Mouse (Mus musculus): ENCODE measurements at regions not wholly inside any gene's neighbourhood (a gene's known extent, or its start where the extent isn't known, plus 50 kb on each side); places are given as distances from the start of the nearest gene placed in this dataset.

- Histone ChIP-seq H3K9ac (ENCODE audit: low read depth, low read length) (no peak overlapping the region), H3K36me3 (ENCODE audit: control insufficient read depth, insufficient read depth, low read length) (no peaks in the 10 kb centered on the region), H3K4me2 (no peak overlapping the region), H3K4me3 (ENCODE audit: low read depth, low read length) (no peak overlapping the region), H3K9me3 (replicated peaks; ENCODE audit: control insufficient read depth, low read length) (no peaks in the 10 kb centered on the region), H3K4me1 (ENCODE audit: control insufficient read depth, insufficient read depth, low read length) (no peaks in the 10 kb centered on the region), H3K27me3 (ENCODE audit: control insufficient read depth, insufficient read depth, low read length) (no peaks in the 10 kb centered on the region), H3K27ac (ENCODE audit: low read depth, low read length) (no peak overlapping the region)
- 90% methylated on average over 2 of the region's 2 CpGs for WGBS (ENCODE audit: insufficient replicate concordance)
- ATAC-seq (replicated peaks; ENCODE audit: insufficient number of reproducible peaks, low FRiP score, low TSS enrichment): no peak
These were observed 397.9 kb upstream of the Gm765 start for GRCm38 (mm10) chr6:98740447-98740846.

DNA sequence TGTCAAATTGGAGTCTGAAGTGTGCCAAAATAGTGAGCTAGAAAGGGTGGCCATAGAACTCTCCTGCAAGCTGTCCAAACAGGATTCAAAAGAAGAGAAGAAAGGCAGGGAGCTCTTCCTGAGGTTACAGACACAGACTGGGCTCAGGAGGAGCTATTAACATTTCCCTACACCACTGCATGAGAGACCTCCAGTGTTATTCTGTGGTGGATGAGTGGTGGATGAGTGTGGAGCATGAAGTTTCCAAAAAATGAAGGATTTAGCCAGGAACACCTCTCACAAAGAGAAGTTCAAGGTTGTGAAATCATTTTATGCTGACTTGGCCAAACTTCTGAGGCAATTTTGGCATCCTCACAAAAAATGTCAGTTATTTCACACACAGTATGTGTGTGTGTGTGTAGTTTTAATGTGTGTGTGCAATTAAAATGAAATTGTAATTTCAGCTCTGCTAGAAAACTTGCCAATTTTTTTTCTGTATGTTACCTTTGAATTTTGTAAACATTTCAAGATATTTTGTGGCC is 388.5 kb upstream of the Gm765 start:
- no peak overlapping the region for H3K27ac ChIP-seq (ENCODE audit: low read depth, low read length)
- no peaks in the 10 kb centered on the region for H3K9me3 ChIP-seq (replicated peaks; ENCODE audit: control insufficient read depth, low read length)
- no peak overlapping the region for H3K9ac ChIP-seq (ENCODE audit: low read depth, low read length)
- H3K27me3 ChIP-seq (ENCODE audit: control insufficient read depth, insufficient read depth, low read length): no peaks in the 10 kb centered on the region
- H3K4me1 ChIP-seq (ENCODE audit: control insufficient read depth, insufficient read depth, low read length): peaks cover 8% of the 10 kb centered on the region
- H3K36me3 ChIP-seq (ENCODE audit: control insufficient read depth, insufficient read depth, low read length): no peaks in the 10 kb centered on the region
- no peak for ATAC-seq (replicated peaks; ENCODE audit: insufficient number of reproducible peaks, low FRiP score, low TSS enrichment)
- H3K4me3 ChIP-seq (ENCODE audit: low read depth, low read length): no peak overlapping the region
- no peak overlapping the region for H3K4me2 ChIP-seq

DNA sequence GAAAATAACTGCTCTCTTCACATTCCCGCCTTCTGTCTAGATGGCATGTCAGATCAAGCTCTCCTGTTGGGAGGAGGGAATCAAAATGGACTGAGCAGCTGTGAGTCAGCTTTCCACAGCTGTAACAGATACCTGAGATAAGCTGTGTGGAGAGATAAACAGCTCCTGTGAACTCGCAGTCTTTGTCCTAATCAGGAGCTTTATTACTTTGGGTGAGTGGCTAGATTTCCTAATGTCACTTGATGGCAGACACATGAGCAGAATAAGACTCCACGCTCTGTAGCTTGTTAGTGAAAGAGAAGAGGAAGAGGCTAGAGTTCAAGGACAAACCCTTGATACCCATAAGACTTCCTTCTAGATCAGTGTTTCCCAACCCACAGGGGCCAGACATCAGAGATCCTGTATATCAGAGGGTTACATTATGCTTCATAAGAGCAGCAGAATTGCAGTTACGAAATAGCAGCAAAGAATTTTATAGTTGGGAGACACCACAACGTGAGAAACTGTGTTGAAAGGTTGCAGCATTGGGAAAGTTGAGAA is 384.1 kb upstream of the Gm765 start:
- no peak overlapping the region for H3K4me2 ChIP-seq
- no peak overlapping the region for H3K4me3 ChIP-seq (ENCODE audit: low read depth, low read length)
- WGBS (ENCODE audit: insufficient replicate concordance): 46% methylated on average over 5 of the region's 5 CpGs
- no peak overlapping the region for H3K27ac ChIP-seq (ENCODE audit: low read depth, low read length)
- peaks cover 8% of the 10 kb centered on the region for H3K4me1 ChIP-seq (ENCODE audit: control insufficient read depth, insufficient read depth, low read length)
- no peak for ATAC-seq (replicated peaks; ENCODE audit: insufficient number of reproducible peaks, low FRiP score, low TSS enrichment)
- no peaks in the 10 kb centered on the region for H3K9me3 ChIP-seq (replicated peaks; ENCODE audit: control insufficient read depth, low read length)
- no peak overlapping the region for H3K9ac ChIP-seq (ENCODE audit: low read depth, low read length)
- H3K36me3 ChIP-seq (ENCODE audit: control insufficient read depth, insufficient read depth, low read length): no peaks in the 10 kb centered on the region
- no peaks in the 10 kb centered on the region for H3K27me3 ChIP-seq (ENCODE audit: control insufficient read depth, insufficient read depth, low read length)

DNA sequence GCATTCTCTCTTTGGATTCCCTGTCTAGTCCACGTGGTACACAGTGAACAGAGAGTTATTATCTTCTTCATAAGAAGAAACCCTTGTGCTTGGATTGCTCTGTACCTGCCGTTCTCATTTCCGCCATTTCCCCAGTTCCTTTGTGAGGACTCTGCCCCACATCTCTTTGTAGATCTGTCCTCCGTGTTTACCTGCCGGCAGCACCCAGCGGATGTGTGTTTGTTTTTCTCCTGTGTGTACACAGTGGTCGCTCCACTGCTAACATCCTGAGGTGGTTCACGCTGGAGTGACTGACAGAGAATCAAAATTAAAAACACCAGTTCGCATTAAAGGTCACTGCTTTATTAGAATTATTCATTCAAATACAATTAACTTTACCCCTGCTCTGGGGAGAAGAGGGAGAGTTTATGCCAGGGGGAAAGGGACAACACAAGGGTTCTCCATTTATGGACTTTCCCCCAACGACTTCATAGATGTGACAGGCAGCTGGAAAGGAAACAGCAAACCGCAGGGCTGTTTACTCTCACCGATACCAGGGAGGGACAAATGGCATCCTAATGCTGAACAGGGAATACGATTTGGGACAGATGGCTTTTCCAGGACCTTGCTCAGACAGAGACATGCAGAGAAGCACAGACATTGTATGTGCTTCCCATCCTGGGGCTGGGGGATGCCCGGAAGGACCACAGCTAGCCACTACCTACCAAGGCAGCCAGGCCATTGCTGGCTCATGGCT is 362.5 kb upstream of the Gm765 start:
- Histone ChIP-seq H3K27me3 (ENCODE audit: control insufficient read depth, insufficient read depth, low read length) (no peaks in the 10 kb centered on the region), H3K27ac (ENCODE audit: low read depth, low read length) (no peak overlapping the region), H3K9ac (ENCODE audit: low read depth, low read length) (no peak overlapping the region), H3K36me3 (ENCODE audit: control insufficient read depth, insufficient read depth, low read length) (no peaks in the 10 kb centered on the region), H3K4me3 (ENCODE audit: low read depth, low read length) (no peak overlapping the region), H3K4me1 (ENCODE audit: control insufficient read depth, insufficient read depth, low read length) (no peaks in the 10 kb centered on the region), H3K4me2 (no peak overlapping the region), H3K9me3 (replicated peaks; ENCODE audit: control insufficient read depth, low read length) (no peaks in the 10 kb centered on the region)
- ATAC-seq (replicated peaks; ENCODE audit: insufficient number of reproducible peaks, low FRiP score, low TSS enrichment): no peak
- 70% methylated on average over 14 of the region's 14 CpGs for WGBS (ENCODE audit: insufficient replicate concordance)

GRCm38 (mm10) chr6:98697571-98697970 is 355.0 kb upstream of the Gm765 start:
- Histone ChIP-seq H3K4me3 (ENCODE audit: low read depth, low read length) (no peak overlapping the region), H3K27ac (ENCODE audit: low read depth, low read length) (no peak overlapping the region), H3K4me2 (no peak overlapping the region), H3K27me3 (ENCODE audit: control insufficient read depth, insufficient read depth, low read length) (no peaks in the 10 kb centered on the region), H3K36me3 (ENCODE audit: control insufficient read depth, insufficient read depth, low read length) (no peaks in the 10 kb centered on the region), H3K9me3 (replicated peaks; ENCODE audit: control insufficient read depth, low read length) (no peaks in the 10 kb centered on the region), H3K9ac (ENCODE audit: low read depth, low read length) (no peak overlapping the region), H3K4me1 (ENCODE audit: control insufficient read depth, insufficient read depth, low read length) (no peaks in the 10 kb centered on the region)
- 79% methylated on average over 7 of the region's 7 CpGs for WGBS (ENCODE audit: insufficient replicate concordance)
- ATAC-seq (replicated peaks; ENCODE audit: insufficient number of reproducible peaks, low FRiP score, low TSS enrichment): no peak

GRCm38 (mm10) chr6:98693411-98693810 is 350.9 kb upstream of the Gm765 start:
- no peaks in the 10 kb centered on the region for H3K27me3 ChIP-seq (ENCODE audit: control insufficient read depth, insufficient read depth, low read length)
- WGBS (ENCODE audit: insufficient replicate concordance): 78% methylated on average over 8 of the region's 8 CpGs
- no peaks in the 10 kb centered on the region for H3K9me3 ChIP-seq (replicated peaks; ENCODE audit: control insufficient read depth, low read length)
- no peak for ATAC-seq (replicated peaks; ENCODE audit: insufficient number of reproducible peaks, low FRiP score, low TSS enrichment)
- H3K27ac ChIP-seq (ENCODE audit: low read depth, low read length): no peak overlapping the region
- no peak overlapping the region for H3K9ac ChIP-seq (ENCODE audit: low read depth, low read length)
- no peaks in the 10 kb centered on the region for H3K4me1 ChIP-seq (ENCODE audit: control insufficient read depth, insufficient read depth, low read length)
- H3K4me2 ChIP-seq: no peak overlapping the region
- no peaks in the 10 kb centered on the region for H3K36me3 ChIP-seq (ENCODE audit: control insufficient read depth, insufficient read depth, low read length)
- H3K4me3 ChIP-seq (ENCODE audit: low read depth, low read length): no peak overlapping the region

- H3K4me2 ChIP-seq: no peak overlapping the region
- H3K27ac ChIP-seq (ENCODE audit: low read depth, low read length): no peak overlapping the region
- no peaks in the 10 kb centered on the region for H3K4me1 ChIP-seq (ENCODE audit: control insufficient read depth, insufficient read depth, low read length)
- H3K27me3 ChIP-seq (ENCODE audit: control insufficient read depth, insufficient read depth, low read length): no peaks in the 10 kb centered on the region
- H3K9ac ChIP-seq (ENCODE audit: low read depth, low read length): no peak overlapping the region
- 79% methylated on average over 9 of the region's 9 CpGs for WGBS (ENCODE audit: insufficient replicate concordance)
- ATAC-seq (replicated peaks; ENCODE audit: insufficient number of reproducible peaks, low FRiP score, low TSS enrichment): no peak
- no peaks in the 10 kb centered on the region for H3K9me3 ChIP-seq (replicated peaks; ENCODE audit: control insufficient read depth, low read length)
- no peak overlapping the region for H3K4me3 ChIP-seq (ENCODE audit: low read depth, low read length)
- no peaks in the 10 kb centered on the region for H3K36me3 ChIP-seq (ENCODE audit: control insufficient read depth, insufficient read depth, low read length)
These were observed 347.6 kb upstream of the Gm765 start for GRCm38 (mm10) chr6:98690133-98690532.

- no peaks in the 10 kb centered on the region for H3K36me3 ChIP-seq (ENCODE audit: control insufficient read depth, insufficient read depth, low read length)
- H3K9ac ChIP-seq (ENCODE audit: low read depth, low read length): no peak overlapping the region
- WGBS (ENCODE audit: insufficient replicate concordance): 76% methylated on average over 3 of the region's 3 CpGs
- H3K27ac ChIP-seq (ENCODE audit: low read depth, low read length): no peak overlapping the region
- no peak overlapping the region for H3K4me3 ChIP-seq (ENCODE audit: low read depth, low read length)
- H3K4me2 ChIP-seq: no peak overlapping the region
- ATAC-seq (replicated peaks; ENCODE audit: insufficient number of reproducible peaks, low FRiP score, low TSS enrichment): no peak
- no peaks in the 10 kb centered on the region for H3K4me1 ChIP-seq (ENCODE audit: control insufficient read depth, insufficient read depth, low read length)
- no peaks in the 10 kb centered on the region for H3K9me3 ChIP-seq (replicated peaks; ENCODE audit: control insufficient read depth, low read length)
- no peaks in the 10 kb centered on the region for H3K27me3 ChIP-seq (ENCODE audit: control insufficient read depth, insufficient read depth, low read length)
These were observed 346.8 kb upstream of the Gm765 start for GRCm38 (mm10) chr6:98689395-98689794.

- no peaks in the 10 kb centered on the region for H3K27me3 ChIP-seq (ENCODE audit: control insufficient read depth, insufficient read depth, low read length)
- H3K4me1 ChIP-seq (ENCODE audit: control insufficient read depth, insufficient read depth, low read length): no peaks in the 10 kb centered on the region
- H3K4me2 ChIP-seq: no peak overlapping the region
- ATAC-seq (replicated peaks; ENCODE audit: insufficient number of reproducible peaks, low FRiP score, low TSS enrichment): no peak
- 77% methylated on average over 2 of the region's 2 CpGs for WGBS (ENCODE audit: insufficient replicate concordance)
- H3K4me3 ChIP-seq (ENCODE audit: low read depth, low read length): no peak overlapping the region
- H3K9me3 ChIP-seq (replicated peaks; ENCODE audit: control insufficient read depth, low read length): no peaks in the 10 kb centered on the region
- H3K9ac ChIP-seq (ENCODE audit: low read depth, low read length): no peak overlapping the region
- H3K36me3 ChIP-seq (ENCODE audit: control insufficient read depth, insufficient read depth, low read length): no peaks in the 10 kb centered on the region
- H3K27ac ChIP-seq (ENCODE audit: low read depth, low read length): no peak overlapping the region
These were observed 346.1 kb upstream of the Gm765 start for GRCm38 (mm10) chr6:98688624-98689023.

Data from heart, embryonic 11.5 days (tissue).